Mouse (Mus musculus): ENCODE measurements around the gene Haspin. TPM values are rescaled to one million over a fixed set of nuclear protein-coding genes. Genes with fewer than 3 reads are reported as not detected.

Gene Haspin
- polyA plus RNA-seq (2015; fragmentation: Nextera tagmentation; extraction: Ambion mirVana): 13.1 and 14.1 TPM in 2 replicates

DNA sequence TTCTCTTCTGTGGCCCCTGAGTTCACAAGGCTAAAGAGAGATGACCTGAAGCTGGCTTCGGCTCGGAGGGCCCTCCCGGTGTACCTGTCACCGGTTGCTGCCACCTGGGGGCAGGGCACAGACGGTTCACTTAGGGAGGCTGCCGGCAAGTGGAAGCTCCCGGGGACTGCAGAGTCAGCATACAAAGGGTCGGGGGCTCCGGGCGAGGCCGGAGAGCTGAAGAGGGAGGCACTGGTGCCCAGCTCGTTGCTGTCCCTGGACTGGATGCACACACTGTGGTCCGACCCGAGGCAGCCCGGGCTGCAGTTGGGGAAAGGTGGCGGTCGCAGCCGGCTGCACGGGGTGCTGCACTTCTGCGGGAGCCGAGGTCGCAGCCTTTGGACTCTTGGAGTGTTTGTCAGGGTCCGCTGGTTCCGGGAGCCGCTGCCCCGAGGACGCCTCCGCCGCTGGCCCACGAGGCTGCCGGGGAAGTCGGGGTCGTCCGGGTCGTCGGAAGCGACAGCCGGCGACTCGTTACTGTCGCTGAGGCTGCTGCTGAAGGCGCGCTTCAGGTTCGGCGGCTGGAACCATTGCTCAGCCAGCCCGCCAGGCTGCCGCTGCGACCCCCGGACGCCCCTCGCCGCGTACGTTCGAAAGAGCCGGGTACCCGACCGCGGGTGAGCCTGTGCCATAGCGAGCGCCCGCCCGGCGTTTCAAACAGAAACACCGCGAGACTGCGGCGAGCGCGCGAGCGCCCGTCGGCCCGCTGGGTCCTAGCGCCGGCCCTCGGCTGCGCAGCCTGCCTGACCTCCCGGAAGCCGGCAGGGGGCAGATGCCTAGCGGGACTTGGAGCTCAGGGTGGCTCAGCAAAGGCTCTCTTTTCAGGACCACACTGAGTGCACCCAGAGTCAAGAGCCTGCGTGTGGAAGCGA, at the start of gene Haspin:
Gene Haspin, minus strand, starts transcription at position 704 of the 911 bp plus-strand sequence.
- H3K4me2 ChIP-seq (ENCODE audit: low read depth, low read length): peak within 1 kb of the TSS; percentile 72
- peaks cover 24% of the 10 kb centered on the region for H3K4me1 ChIP-seq (ENCODE audit: control insufficient read depth, insufficient read depth, low read length)
- WGBS: under 1% methylated on average over 84 of the region's 84 CpGs
- peak within 1 kb of the TSS; percentile 82 for H3K9ac ChIP-seq (ENCODE audit: low read depth, low read length)
- H3K36me3 ChIP-seq (ENCODE audit: control insufficient read depth, insufficient read depth, low read length): no peaks in the 10 kb centered on the region
- peak within 1 kb of the TSS; percentile 14; the same call in 1 of the 2 replicates for H3K27ac ChIP-seq (ENCODE audit: low read length)
- H3K4me3 ChIP-seq (ENCODE audit: low read length): peak within 1 kb of the TSS; percentile 92
- no peaks in the 10 kb centered on the region for H3K27me3 ChIP-seq (replicated peaks; ENCODE audit: control insufficient read depth, insufficient read depth, low read length)
- H3K9me3 ChIP-seq (ENCODE audit: control insufficient read depth, low read length): no peaks in the 10 kb centered on the region
- peak; percentile 88 for ATAC-seq

- H3K27me3 ChIP-seq (replicated peaks; ENCODE audit: control insufficient read depth, insufficient read depth, low read length): no peaks in the 10 kb centered on the region
- H3K36me3 ChIP-seq (ENCODE audit: control insufficient read depth, insufficient read depth, low read length): no peaks in the 10 kb centered on the region; the same call in 1 of the 2 replicates
- no peak for ATAC-seq
- no peak overlapping the region for H3K4me3 ChIP-seq (ENCODE audit: low read length)
- H3K4me1 ChIP-seq (ENCODE audit: control insufficient read depth, insufficient read depth, low read length): no peaks in the 10 kb centered on the region
- H3K9ac ChIP-seq (ENCODE audit: low read depth, low read length): no peak overlapping the region
- no peak overlapping the region for H3K27ac ChIP-seq (ENCODE audit: low read length)
- no peak overlapping the region for H3K4me2 ChIP-seq (ENCODE audit: low read depth, low read length)
- WGBS: 87% methylated on average over 6 of the region's 6 CpGs
- H3K9me3 ChIP-seq (ENCODE audit: control insufficient read depth, low read length): no peaks in the 10 kb centered on the region
Measured at GRCm38 (mm10) chr11:73187231-73187630, 49.1 kb upstream of the Haspin start.

DNA sequence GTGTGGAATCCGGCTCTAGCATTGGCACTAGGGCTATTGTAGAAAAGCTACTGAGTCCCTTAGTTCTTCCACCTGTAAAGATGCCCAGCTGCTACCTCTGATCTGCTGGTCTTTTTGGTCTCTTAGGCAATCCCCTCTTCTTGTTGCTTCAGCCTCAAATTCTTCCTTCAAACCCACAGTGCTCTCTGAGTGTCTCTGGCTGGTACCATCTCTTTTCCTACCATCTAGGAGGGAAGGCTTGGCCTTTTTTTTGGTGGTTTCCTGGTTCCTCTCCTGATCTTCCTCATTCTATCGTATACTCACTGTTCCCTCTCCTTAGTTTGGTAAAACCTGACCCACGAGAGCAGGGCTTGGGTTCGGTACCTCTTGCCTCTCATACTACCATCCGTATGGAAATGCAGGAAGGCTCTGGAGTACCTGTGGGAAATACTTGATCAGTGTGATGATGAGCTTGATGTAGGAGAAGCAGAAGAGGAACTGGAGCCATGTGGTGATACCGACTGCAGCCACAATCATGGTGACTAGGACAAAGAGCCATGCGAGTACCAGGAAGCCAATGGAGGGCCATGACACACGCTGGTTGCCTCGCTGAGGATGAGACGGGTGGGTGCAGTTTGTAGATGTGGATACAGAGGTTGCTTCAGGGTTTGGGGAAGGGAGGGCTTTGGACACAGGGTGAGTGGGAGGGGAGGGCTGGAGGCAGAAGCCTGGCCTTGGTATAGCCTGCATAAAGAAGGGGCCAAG, 48.0 kb upstream of the Haspin start:
- H3K4me3 ChIP-seq (ENCODE audit: low read length): no peak overlapping the region
- ATAC-seq: no peak
- WGBS: 91% methylated on average over 10 of the region's 10 CpGs
- no peaks in the 10 kb centered on the region for H3K4me1 ChIP-seq (ENCODE audit: control insufficient read depth, insufficient read depth, low read length)
- no peaks in the 10 kb centered on the region; the same call in 1 of the 2 replicates for H3K36me3 ChIP-seq (ENCODE audit: control insufficient read depth, insufficient read depth, low read length)
- H3K9me3 ChIP-seq (ENCODE audit: control insufficient read depth, low read length): no peaks in the 10 kb centered on the region
- H3K27ac ChIP-seq (ENCODE audit: low read length): no peak overlapping the region
- H3K9ac ChIP-seq (ENCODE audit: low read depth, low read length): no peak overlapping the region
- no peak overlapping the region for H3K4me2 ChIP-seq (ENCODE audit: low read depth, low read length)
- H3K27me3 ChIP-seq (replicated peaks; ENCODE audit: control insufficient read depth, insufficient read depth, low read length): no peaks in the 10 kb centered on the region

GRCm38 (mm10) chr11:73177895-73178294, 39.8 kb upstream of the Haspin start:
- peak overlapping the region; percentile 94 for H3K4me3 ChIP-seq (ENCODE audit: low read length)
- H3K4me2 ChIP-seq (ENCODE audit: low read depth, low read length): peak overlapping the region; percentile 80
- peaks cover 24% of the 10 kb centered on the region for H3K4me1 ChIP-seq (ENCODE audit: control insufficient read depth, insufficient read depth, low read length)
- peak overlapping the region; percentile 99 for H3K27ac ChIP-seq (ENCODE audit: low read length)
- H3K9ac ChIP-seq (ENCODE audit: low read depth, low read length): peak overlapping the region; percentile 93
- H3K27me3 ChIP-seq (replicated peaks; ENCODE audit: control insufficient read depth, insufficient read depth, low read length): no peaks in the 10 kb centered on the region
- 0 out of 2 replicates have a peak, but pooled peaks cover 3% of the 10 kb centered on the region for H3K36me3 ChIP-seq (ENCODE audit: control insufficient read depth, insufficient read depth, low read length)
- no peaks in the 10 kb centered on the region for H3K9me3 ChIP-seq (ENCODE audit: control insufficient read depth, low read length)
- 4% methylated on average over 2 of the region's 2 CpGs for WGBS
- peak; percentile 12; the same call in 1 of the 2 replicates for ATAC-seq

DNA sequence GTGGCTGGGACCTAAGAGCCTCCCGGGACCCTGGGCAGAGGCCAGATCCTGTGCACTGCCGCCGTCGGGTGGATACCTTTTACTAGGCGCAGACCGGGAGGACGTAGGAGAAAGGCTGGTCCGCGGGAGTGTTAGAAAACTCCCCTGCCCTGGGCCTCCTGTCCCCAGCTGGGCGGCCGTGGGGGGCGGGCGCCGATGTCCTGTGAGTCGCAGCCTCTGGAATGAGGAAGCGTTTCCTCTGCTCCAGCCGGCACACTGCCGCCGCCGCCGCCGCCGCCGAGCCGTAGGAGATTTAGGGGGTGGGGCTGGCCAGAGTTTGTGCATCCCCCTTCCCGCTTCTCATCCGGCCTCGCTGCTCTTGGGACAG, 39.4 kb upstream of the Haspin start:
- Histone ChIP-seq H3K9ac (ENCODE audit: low read depth, low read length) (peak overlapping the region; percentile 93), H3K4me2 (ENCODE audit: low read depth, low read length) (peak overlapping the region; percentile 80), H3K9me3 (ENCODE audit: control insufficient read depth, low read length) (no peaks in the 10 kb centered on the region), H3K27ac (ENCODE audit: low read length) (peak overlapping the region; percentile 99), H3K36me3 (ENCODE audit: control insufficient read depth, insufficient read depth, low read length) (0 out of 2 replicates have a peak, but pooled peaks cover 3% of the 10 kb centered on the region), H3K4me3 (ENCODE audit: low read length) (peak overlapping the region; percentile 94), H3K4me1 (ENCODE audit: control insufficient read depth, insufficient read depth, low read length) (peaks cover 25% of the 10 kb centered on the region), H3K27me3 (replicated peaks; ENCODE audit: control insufficient read depth, insufficient read depth, low read length) (no peaks in the 10 kb centered on the region)
- ATAC-seq: peak; percentile 88
- WGBS: 0% methylated on average over 28 of the region's 28 CpGs

GRCm38 (mm10) chr11:73176608-73177508, 38.8 kb upstream of the Haspin start, which contains the start of the genes Emc6 and Tax1bp3:
Gene Emc6 (minus strand): TSS chr11:73177037.
Gene Tax1bp3 (plus strand): TSS chr11:73177083.
- H3K9me3 ChIP-seq (ENCODE audit: control insufficient read depth, low read length): no peaks in the 10 kb centered on the region
- WGBS: under 1% methylated on average over 77 of the region's 81 CpGs
- peak; percentile 96 for ATAC-seq
- H3K36me3 ChIP-seq (ENCODE audit: control insufficient read depth, insufficient read depth, low read length): 0 out of 2 replicates have a peak, but pooled peaks cover 3% of the 10 kb centered on the region
- H3K9ac ChIP-seq (ENCODE audit: low read depth, low read length): peak within 1 kb of the TSS; percentile 93
- H3K4me3 ChIP-seq (ENCODE audit: low read length): peak within 1 kb of the TSS; percentile 94
- peak within 1 kb of the TSS; percentile 80 for H3K4me2 ChIP-seq (ENCODE audit: low read depth, low read length)
- no peaks in the 10 kb centered on the region for H3K27me3 ChIP-seq (replicated peaks; ENCODE audit: control insufficient read depth, insufficient read depth, low read length)
- peaks cover 29% of the 10 kb centered on the region for H3K4me1 ChIP-seq (ENCODE audit: control insufficient read depth, insufficient read depth, low read length)
- peak within 1 kb of the TSS; percentile 99 for H3K27ac ChIP-seq (ENCODE audit: low read length)

DNA sequence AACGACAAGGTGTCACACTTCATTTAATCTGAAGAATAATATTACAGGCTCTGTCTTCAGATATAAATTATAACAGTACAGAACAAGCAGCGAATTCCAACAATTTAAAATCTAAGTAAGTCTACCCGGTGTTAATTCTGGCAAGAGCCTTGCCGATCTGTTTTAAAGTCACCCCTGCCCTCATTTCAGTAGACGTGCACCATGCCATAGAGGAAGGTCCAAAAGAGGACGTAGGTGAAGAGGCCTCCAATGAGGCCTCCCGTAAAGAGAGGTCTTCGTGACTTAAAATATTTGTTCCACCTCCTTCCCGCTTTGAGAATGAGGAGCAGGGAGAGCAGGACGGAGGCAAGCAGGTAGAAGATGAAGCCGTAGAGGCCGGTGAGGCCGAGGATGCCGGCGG, 38.1 kb upstream of the Haspin start:
- Histone ChIP-seq H3K9me3 (ENCODE audit: control insufficient read depth, low read length) (no peaks in the 10 kb centered on the region), H3K27me3 (replicated peaks; ENCODE audit: control insufficient read depth, insufficient read depth, low read length) (no peaks in the 10 kb centered on the region), H3K9ac (ENCODE audit: low read depth, low read length) (peak overlapping the region; percentile 93), H3K4me2 (ENCODE audit: low read depth, low read length) (peak overlapping the region; percentile 64), H3K4me1 (ENCODE audit: control insufficient read depth, insufficient read depth, low read length) (peaks cover 29% of the 10 kb centered on the region), H3K36me3 (ENCODE audit: control insufficient read depth, insufficient read depth, low read length) (0 out of 2 replicates have a peak, but pooled peaks cover 3% of the 10 kb centered on the region), H3K27ac (ENCODE audit: low read length) (peak overlapping the region; percentile 80), H3K4me3 (ENCODE audit: low read length) (peak overlapping the region; percentile 94)
- ATAC-seq: no peak
- WGBS: under 1% methylated on average over 15 of the region's 15 CpGs

DNA sequence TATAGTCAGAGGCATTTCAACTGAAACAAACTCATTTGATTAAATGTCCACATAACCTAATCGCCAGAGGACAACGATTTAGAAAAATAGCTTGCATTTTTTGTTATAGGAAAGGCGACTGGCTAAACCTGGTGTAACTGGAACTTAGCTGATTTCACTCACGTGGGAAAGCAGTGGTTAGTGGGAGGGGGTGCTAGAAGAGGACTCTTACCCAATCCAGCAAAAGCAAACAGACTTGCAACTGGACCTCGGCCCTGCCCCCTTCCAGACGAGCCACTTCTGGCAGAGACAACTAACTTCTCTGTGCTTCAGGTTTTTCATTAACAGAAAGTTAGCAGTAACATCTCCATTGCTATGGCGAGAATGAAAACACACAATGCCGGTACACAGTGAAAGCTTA, 37.5 kb upstream of the Haspin start:
- peak overlapping the region; percentile 64 for H3K4me2 ChIP-seq (ENCODE audit: low read depth, low read length)
- peak overlapping the region; percentile 94 for H3K4me3 ChIP-seq (ENCODE audit: low read length)
- H3K27me3 ChIP-seq (replicated peaks; ENCODE audit: control insufficient read depth, insufficient read depth, low read length): no peaks in the 10 kb centered on the region
- peak overlapping the region; percentile 80 for H3K27ac ChIP-seq (ENCODE audit: low read length)
- peaks cover 29% of the 10 kb centered on the region for H3K4me1 ChIP-seq (ENCODE audit: control insufficient read depth, insufficient read depth, low read length)
- peak; percentile 27 for ATAC-seq
- H3K9ac ChIP-seq (ENCODE audit: low read depth, low read length): peak overlapping the region; percentile 93
- H3K9me3 ChIP-seq (ENCODE audit: control insufficient read depth, low read length): no peaks in the 10 kb centered on the region
- 30% methylated on average over 8 of the region's 8 CpGs for WGBS
- 0 out of 2 replicates have a peak, but pooled peaks cover 3% of the 10 kb centered on the region for H3K36me3 ChIP-seq (ENCODE audit: control insufficient read depth, insufficient read depth, low read length)
